Mouse (Mus musculus) bone marrow, adult 2 months (tissue): ENCODE measurements around the gene Cd3g.

Experiments used
- CTCF ChIP-seq: fragments of 200-500 bp; IDR thresholded peaks from 2 replicates; pipeline ENCODE4 v1.5.1; 2011; ENCODE audit warnings: low read length, control low read depth; ENCODE audit not compliant: control insufficient read depth, insufficient read depth
- POLR2A ChIP-seq: fragments of 200-500 bp; IDR thresholded peaks from 2 replicates; pipeline ENCODE4 v1.6.1; 2011; ENCODE audit warnings: low read depth, mild to moderate bottlenecking, control low read depth, low read length, borderline replicate concordance; ENCODE audit not compliant: control insufficient read depth

- TF ChIP-seq CTCF, result no peak
- no peak for TF ChIP-seq POLR2A
Observed at GRCm38 (mm10) chr9:44992271-44992670, 12.0 kb upstream of the Cd3g start.
